Mouse (Mus musculus): Measurements from ENCODE around the gene Ctnnal1. TPM values are rescaled to one million over a fixed set of nuclear protein-coding genes. Genes with fewer than 3 reads are reported as not detected.

The Ctnnal1 gene
- total and polyA plus RNA-seq, 3 experiments: 2.3 to 6.3 TPM; not detected in 1

- Histone ChIP-seq H3K27me3 (ENCODE audit: control insufficient read depth in 1 of 2, insufficient read depth in 2 of 2, low read length in 2 of 2) (no peaks in the 10 kb centered on the region), H3K79me2 (ENCODE audit: control insufficient read depth, insufficient read depth, low read length, poor library complexity) (no peaks in the 10 kb centered on the region), H3K9ac (ENCODE audit: control insufficient read depth, low read depth, low read length, poor library complexity, severe bottlenecking) (no peak overlapping the region), H3K4me1 (ENCODE audit: control insufficient read depth in 1 of 2, insufficient read depth in 2 of 2, low read length in 2 of 2) (peaks cover 5 to 7% of the 10 kb centered on the region in 2 experiments), H3K9me3 (replicated peaks; ENCODE audit: insufficient read depth, low read length) (no peaks in the 10 kb centered on the region), H3K4me3 (ENCODE audit: control insufficient read depth in 1 of 2, insufficient read depth in 1 of 2, low read depth in 2 of 2, low read length in 2 of 2) (no peak overlapping the region), H3K27ac (ENCODE audit: control insufficient read depth, low read depth, low read length) (no peak overlapping the region), H3K36me3 (ENCODE audit: control insufficient read depth in 1 of 2, insufficient read depth in 2 of 2, low read length in 2 of 2) (peaks cover 0 to 14% of the 10 kb centered on the region in 2 experiments; a peak in 2 of 4 replicates)
- peak; percentile 45 for DNase-seq (ENCODE audit: low read depth, low spot score)
- TF ChIP-seq RAD21 (IDR thresholded peaks at IDR 0.05; ENCODE audit: low read depth, low read length) (no peak), TCF12 (IDR thresholded peaks at IDR 0.05; ENCODE audit: low read depth, low read length) (peak; percentile 97), HCFC1 (IDR thresholded peaks at IDR 0.05; ENCODE audit: low read depth, low read length) (no peak), RCOR1 (IDR thresholded peaks at IDR 0.05; ENCODE audit: low read depth, low read length) (peak; percentile 77), NELFE (IDR thresholded peaks at IDR 0.05; ENCODE audit: low read depth, low read length) (no peak), ZC3H11A (IDR thresholded peaks at IDR 0.05; ENCODE audit: low read depth, low read length) (no peak), SIN3A (IDR thresholded peaks at IDR 0.05; ENCODE audit: low read length) (peak; percentile 69), GATA1 (IDR thresholded peaks at IDR 0.05; ENCODE audit: low read depth, low read length) (peak; percentile 92), BHLHE40 (IDR thresholded peaks at IDR 0.05; ENCODE audit: borderline replicate concordance, low read depth, low read length) (peak; percentile 76; the same call in 1 of the 2 replicates), EP300 (IDR thresholded peaks at IDR 0.05; ENCODE audit: low read depth in 1 of 2, low read length in 2 of 2) (peak; percentile 89 to 90), NRF1 (IDR thresholded peaks at IDR 0.05; ENCODE audit: insufficient read depth, low read depth, low read length, poor library complexity, severe bottlenecking) (peak; percentile 50; the same call in 1 of the 2 replicates), ETS1 (IDR thresholded peaks at IDR 0.05; ENCODE audit: low read depth, low read length) (peak; percentile 84), MYC (IDR thresholded peaks at IDR 0.05; ENCODE audit: low read depth, low read length) (0 out of 2 replicates have a peak, but pooled peaks have one; percentile 32), TAL1 (IDR thresholded peaks at IDR 0.05; ENCODE audit: low read length) (peak; percentile 62), MYB (IDR thresholded peaks at IDR 0.05; ENCODE audit: low read depth, low read length) (no peak), CTCF (IDR thresholded peaks at IDR 0.05 in 2 of 3, conservative IDR thresholded peaks at IDR 0.05 in 1 of 3; ENCODE audit: control insufficient read depth in 1 of 3, insufficient read depth in 1 of 3, low read depth in 2 of 3, low read length in 3 of 3, poor library complexity in 1 of 3, severe bottlenecking in 1 of 3) (no peak), MXI1 (IDR thresholded peaks at IDR 0.05; ENCODE audit: low read depth, low read length) (0 out of 2 replicates have a peak, but pooled peaks have one; percentile 32), MEF2A (IDR thresholded peaks at IDR 0.05; ENCODE audit: extremely low read depth, insufficient replicate concordance, low read depth, low read length, poor library complexity, severe bottlenecking) (peak; percentile 98), POLR2AphosphoS2 (IDR thresholded peaks at IDR 0.05; ENCODE audit: low read length) (no peak), MAFK (IDR thresholded peaks at IDR 0.05; ENCODE audit: borderline replicate concordance, low read depth, low read length) (peak; percentile 41; the same call in 1 of the 2 replicates)
These were observed 3.4 kb downstream of the Ctnnal1 start for GRCm38 (mm10) chr4:56861551-56861950.

- no peaks in the 10 kb centered on the region for H3K9me3 ChIP-seq (replicated peaks; ENCODE audit: insufficient read depth, low read length)
- H3K27me3 ChIP-seq (ENCODE audit: control insufficient read depth in 1 of 2, insufficient read depth in 2 of 2, low read length in 2 of 2): no peaks in the 10 kb centered on the region
- no peak overlapping the region for H3K4me3 ChIP-seq (ENCODE audit: control insufficient read depth in 1 of 2, insufficient read depth in 1 of 2, low read depth in 2 of 2, low read length in 2 of 2)
- DNase-seq (ENCODE audit: low read depth, low spot score): no peak
- H3K27ac ChIP-seq (ENCODE audit: control insufficient read depth, low read depth, low read length): no peak overlapping the region
- peaks cover 0 to 11% of the 10 kb centered on the region in 2 experiments; a peak in 2 of 4 replicates for H3K36me3 ChIP-seq (ENCODE audit: control insufficient read depth in 1 of 2, insufficient read depth in 2 of 2, low read length in 2 of 2)
- TF ChIP-seq MYB (IDR thresholded peaks at IDR 0.05; ENCODE audit: low read depth, low read length) (no peak), HCFC1 (IDR thresholded peaks at IDR 0.05; ENCODE audit: low read depth, low read length) (no peak), MXI1 (IDR thresholded peaks at IDR 0.05; ENCODE audit: low read depth, low read length) (no peak), GATA1 (IDR thresholded peaks at IDR 0.05; ENCODE audit: low read depth, low read length) (no peak), GABPA (IDR thresholded peaks at IDR 0.05; ENCODE audit: low read depth, low read length) (no peak), MAZ (IDR thresholded peaks at IDR 0.05; ENCODE audit: low read depth, low read length) (no peak), MYC (IDR thresholded peaks at IDR 0.05; ENCODE audit: low read depth, low read length) (no peak), CHD2 (IDR thresholded peaks at IDR 0.05; ENCODE audit: low read length) (no peak)
- H3K79me2 ChIP-seq (ENCODE audit: control insufficient read depth, insufficient read depth, low read length, poor library complexity): no peaks in the 10 kb centered on the region
- H3K9ac ChIP-seq (ENCODE audit: control insufficient read depth, low read depth, low read length, poor library complexity, severe bottlenecking): no peak overlapping the region
- peaks cover 5% of the 10 kb centered on the region in 2 experiments for H3K4me1 ChIP-seq (ENCODE audit: control insufficient read depth in 1 of 2, insufficient read depth in 2 of 2, low read length in 2 of 2)
These were observed 6.3 kb downstream of the Ctnnal1 start for GRCm38 (mm10) chr4:56858733-56859132.
